8 mouse cellular contexts compared by ENCODE assay signal in genomic region chr8:105623118-105623517, GRCm38 (mm10). TPM values are rescaled to one million over a fixed set of nuclear protein-coding genes. Genes with fewer than 3 reads are reported as not detected.
DNase-seq lines count a peak whose midpoint lies in the region; ATAC-seq and TF ChIP-seq lines count a peak whose summit lies in the region.

No protein-coding gene starts in this region.

- H3K9me3 ChIP-seq in hindbrain, postnatal 0 days (ENCODE audit: low read length) = no peaks in the 10 kb centered on the region

- peaks cover 7% of the 10 kb centered on the region; the same call in 1 of the 2 replicates for H3K4me1 ChIP-seq in lung, adult 2 months (ENCODE audit: control insufficient read depth, insufficient read depth, low read length)
- no peaks in the 10 kb centered on the region for H3K4me1 ChIP-seq in hindbrain, postnatal 0 days (ENCODE audit: insufficient read depth, low read length)

- ATAC-seq in common myeloid progenitor, adult 5-6 weeks (replicated peaks; ENCODE audit: low read depth, poor library complexity, severe bottlenecking) = peak; percentile 39
- ATAC-seq in hindbrain, postnatal 0 days = no peak
- peak; percentile 45 for ATAC-seq in megakaryocyte progenitor cell, adult 5-6 weeks (replicated peaks; ENCODE audit: poor library complexity)
- ATAC-seq in frontal cortex, adult (ENCODE audit: low TSS enrichment) = no peak

- H3K27me3 ChIP-seq in hindbrain, postnatal 0 days (ENCODE audit: insufficient read depth, low read length) = no peaks in the 10 kb centered on the region

- DNase-seq in lung, adult 18-20 months = peak; percentile 53 to 60
- DNase-seq in lung, adult 2 months = no peak
- no peak for DNase-seq in hindbrain, postnatal 0 days (ENCODE audit: low spot score)
- peak; percentile 90 for DNase-seq in thymus, postnatal 25 days
- DNase-seq in left cerebral cortex, adult 11 months (ENCODE audit: low spot score) = no peak

- WGBS in lung, adult 2 months = 31% methylated on average over 5 of the region's 5 CpGs
- 32% methylated on average over 5 of the region's 5 CpGs for WGBS in hindbrain, postnatal 0 days

- no peak for TF ChIP-seq POLR2A in lung, adult 2 months (IDR thresholded peaks at IDR 0.05; ENCODE audit: borderline replicate concordance, extremely low read depth, low read depth, low read length)

- H3K4me2 ChIP-seq in hindbrain, postnatal 0 days (ENCODE audit: low read depth, low read length) = no peak overlapping the region

- no peak overlapping the region for H3K4me3 ChIP-seq in lung, adult 2 months (replicated peaks; ENCODE audit: extremely low read depth, low read depth, low read length)
- no peak overlapping the region for H3K4me3 ChIP-seq in hindbrain, postnatal 0 days (ENCODE audit: low read length)

- TF ChIP-seq CTCF in lung, adult 2 months (IDR thresholded peaks at IDR 0.05; ENCODE audit: insufficient read depth, low read length) = no peak
- no peak for TF ChIP-seq CTCF in hindbrain, postnatal 0 days (IDR thresholded peaks at IDR 0.05; ENCODE audit: low read depth)

- H3K36me3 ChIP-seq in hindbrain, postnatal 0 days (ENCODE audit: insufficient read depth, low read length) = peaks cover 40% of the 10 kb centered on the region

- H3K9ac ChIP-seq in hindbrain, postnatal 0 days (replicated peaks; ENCODE audit: low read length) = no peak overlapping the region

- H3K27ac ChIP-seq in hindbrain, postnatal 0 days = peak overlapping the region; percentile 65; the same call in 1 of the 2 replicates

RNA-seq across cellular contexts. Expression of gene Ctcf, which starts 13.2 kb away (rescaled TPM):
- polyA plus RNA-seq in lung, adult 2 months (2012; rRNA removed) = 17.2 and 17.9 TPM in 2 replicates
- total RNA-seq in common myeloid progenitor, adult 5-6 weeks (2017) = 113 and 139 TPM in 2 replicates
- 27.4 and 35.9 TPM in 2 replicates for total RNA-seq in hindbrain, postnatal 0 days (2014; rRNA removed)
- 87.4 and 88.1 TPM in 2 replicates for polyA plus RNA-seq in hindbrain, postnatal 0 days (2015; fragmentation: Nextera tagmentation; extraction: Ambion mirVana)
- total RNA-seq in megakaryocyte progenitor cell, adult 5-6 weeks (2015) = 95.7 and 103 TPM in 2 replicates
- total RNA-seq in megakaryocyte progenitor cell, adult 5-6 weeks (2017) = 88.1 and 104 TPM in 2 replicates

RNA-seq across cellular contexts. Expression of gene Agrp, which starts 14.1 kb away (rescaled TPM):
- 1.7 TPM in 2 replicates for polyA plus RNA-seq in lung, adult 2 months (2012; rRNA removed)
- not detected in 2 replicates for total RNA-seq in common myeloid progenitor, adult 5-6 weeks (2017)
- 2.1 TPM in 1 of 2 replicates, not detected in the other for total RNA-seq in hindbrain, postnatal 0 days (2014; rRNA removed)
- 1.3 and 1.4 TPM in 2 replicates for polyA plus RNA-seq in hindbrain, postnatal 0 days (2015; fragmentation: Nextera tagmentation; extraction: Ambion mirVana)
- not detected in 2 replicates for total RNA-seq in megakaryocyte progenitor cell, adult 5-6 weeks (2015)
- total RNA-seq in megakaryocyte progenitor cell, adult 5-6 weeks (2017) = not detected in 2 replicates

RNA-seq across cellular contexts. Expression of gene Ripor1, which starts 18.1 kb away (rescaled TPM):
- 71.7 and 74.9 TPM in 2 replicates for polyA plus RNA-seq in lung, adult 2 months (2012; rRNA removed)
- 21.9 and 39.1 TPM in 2 replicates for total RNA-seq in common myeloid progenitor, adult 5-6 weeks (2017)
- total RNA-seq in hindbrain, postnatal 0 days (2014; rRNA removed) = 14.4 and 15.1 TPM in 2 replicates
- 23.5 and 28.7 TPM in 2 replicates for polyA plus RNA-seq in hindbrain, postnatal 0 days (2015; fragmentation: Nextera tagmentation; extraction: Ambion mirVana)
- total RNA-seq in megakaryocyte progenitor cell, adult 5-6 weeks (2015) = 46.9 and 53.0 TPM in 2 replicates
- 6.4 and 6.6 TPM in 2 replicates for total RNA-seq in megakaryocyte progenitor cell, adult 5-6 weeks (2017)

RNA-seq across cellular contexts. Expression of gene Atp6v0d1, which starts 57.3 kb away (rescaled TPM):
- polyA plus RNA-seq in lung, adult 2 months (2012; rRNA removed) = 101 and 121 TPM in 2 replicates
- 27.5 and 33.4 TPM in 2 replicates for total RNA-seq in common myeloid progenitor, adult 5-6 weeks (2017)
- 231 and 249 TPM in 2 replicates for total RNA-seq in hindbrain, postnatal 0 days (2014; rRNA removed)
- polyA plus RNA-seq in hindbrain, postnatal 0 days (2015; fragmentation: Nextera tagmentation; extraction: Ambion mirVana) = 271 and 289 TPM in 2 replicates
- total RNA-seq in megakaryocyte progenitor cell, adult 5-6 weeks (2015) = 137 and 142 TPM in 2 replicates
- total RNA-seq in megakaryocyte progenitor cell, adult 5-6 weeks (2017) = 50.5 and 56.6 TPM in 2 replicates

Comparison
In these comparisons a context has a peak if more than half of its experiments do, and no peak if none do; other contexts are left out.
1. DNase-seq: peak in lung, adult 18-20 months (2 of 2) and thymus, postnatal 25 days (single experiment); none in lung, adult 2 months (single experiment), hindbrain, postnatal 0 days (single experiment) and left cerebral cortex, adult 11 months (single experiment).
2. ATAC-seq: peak in common myeloid progenitor, adult 5-6 weeks (single experiment) and megakaryocyte progenitor cell, adult 5-6 weeks (single experiment); none in hindbrain, postnatal 0 days (single experiment) and frontal cortex, adult (single experiment).